Mouse (Mus musculus) forebrain, embryonic 12.5 days (tissue): ENCODE results near the gene Gm7030. TPM values are rescaled to one million over a fixed set of nuclear protein-coding genes. Genes with fewer than 3 reads are reported as not detected.
A peak's percentile ranks its signal among the peaks of the same experiment; 100 is the strongest.
"Not testable (repeated sequence)": the region's sequence is repeated elsewhere in the genome, so short reads cannot be mapped to it uniquely, and the experiment has no call there.

ENCODE experiments used
- ATAC-seq: fragments of 200-750 bp; cut with Nextera tagmentation; 2 replicates; pipeline ENCODE4 v1.8.0; 2017; ENCODE audit warnings: moderate TSS enrichment; ENCODE audit not compliant: low FRiP score
- H3K27ac ChIP-seq: fragments of 300-500 bp; sonication (generic); 2 replicates; pipeline ENCODE4 v1.5.1; 2016; ENCODE audit warnings: mild to moderate bottlenecking
- H3K27me3 ChIP-seq: fragments of 300-500 bp; sonication (generic); 2 replicates; pipeline ENCODE4 v1.6.1; 2016; ENCODE audit warnings: mild to moderate bottlenecking
- H3K36me3 ChIP-seq: fragments of 300-500 bp; sonication (generic); replicated peaks from 2 replicates; pipeline ENCODE4 v1.6.1; 2016; ENCODE audit warnings: mild to moderate bottlenecking
- H3K4me1 ChIP-seq: fragments of 300-500 bp; sonication (generic); 2 replicates; pipeline ENCODE4 v1.6.1; 2016
- H3K4me2 ChIP-seq: fragments of 300-500 bp; sonication (generic); 2 replicates; pipeline ENCODE4 v1.6.1; 2016; ENCODE audit warnings: mild to moderate bottlenecking, moderate library complexity
- H3K4me3 ChIP-seq: fragments of 300-500 bp; sonication (generic); replicated peaks from 2 replicates; pipeline ENCODE4 v1.5.1; 2016; ENCODE audit warnings: mild to moderate bottlenecking
- H3K9ac ChIP-seq: fragments of 300-500 bp; sonication (generic); 2 replicates; pipeline ENCODE4 v1.6.1; 2016; ENCODE audit warnings: mild to moderate bottlenecking
- H3K9me3 ChIP-seq: fragments of 300-500 bp; sonication (generic); 2 replicates; pipeline ENCODE4 v1.6.1; 2016
- WGBS: fragments of 180-500 bp; shearing (Covaris S2); methylation state at CpG from one replicate; pipeline ENCODE4 v1.1.7; 2016; 5-methylcytosine and 5-hydroxymethylcytosine counted together
- polyA plus RNA-seq: library from polyadenylated mRNA; unstranded; fragments of >200 nt; fragmentation: Nextera tagmentation; extraction: Ambion mirVana; gene quantifications from 2 replicates; pipeline ENCODE4 v1.2.1, GENCODE M21; 2016

Gene Gm7030
- polyA plus RNA-seq, 1 experiment from 2014 or later = not detected

DNA sequence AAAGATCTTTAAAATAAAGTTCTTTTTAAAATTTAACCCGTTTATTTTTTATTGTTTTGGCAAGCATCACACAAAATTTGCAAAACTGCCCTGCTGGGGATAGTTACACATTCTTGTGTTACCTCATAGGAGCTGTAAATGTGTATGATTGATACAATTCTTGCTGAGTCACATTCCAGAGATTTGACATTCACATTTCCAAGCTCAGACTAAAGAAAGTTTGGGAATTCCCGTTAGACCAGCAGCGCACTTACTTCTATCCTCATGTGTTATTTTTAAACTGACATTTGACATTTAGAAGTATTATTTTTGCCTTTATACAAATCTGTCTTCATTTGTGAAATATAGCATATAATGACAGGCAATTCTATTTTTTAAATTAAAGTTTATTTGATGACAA is 5.1 kb downstream of the Gm7030 start:
- not testable (repeated sequence) for H3K4me3 ChIP-seq, H3K9ac ChIP-seq, H3K4me2 ChIP-seq, H3K9me3 ChIP-seq, ATAC-seq, H3K4me1 ChIP-seq, H3K27ac ChIP-seq, H3K36me3 ChIP-seq
- WGBS = 82% methylated on average over 3 of the region's 3 CpGs
- H3K27me3 ChIP-seq = peaks cover 43% of the 10 kb centered on the region

DNA sequence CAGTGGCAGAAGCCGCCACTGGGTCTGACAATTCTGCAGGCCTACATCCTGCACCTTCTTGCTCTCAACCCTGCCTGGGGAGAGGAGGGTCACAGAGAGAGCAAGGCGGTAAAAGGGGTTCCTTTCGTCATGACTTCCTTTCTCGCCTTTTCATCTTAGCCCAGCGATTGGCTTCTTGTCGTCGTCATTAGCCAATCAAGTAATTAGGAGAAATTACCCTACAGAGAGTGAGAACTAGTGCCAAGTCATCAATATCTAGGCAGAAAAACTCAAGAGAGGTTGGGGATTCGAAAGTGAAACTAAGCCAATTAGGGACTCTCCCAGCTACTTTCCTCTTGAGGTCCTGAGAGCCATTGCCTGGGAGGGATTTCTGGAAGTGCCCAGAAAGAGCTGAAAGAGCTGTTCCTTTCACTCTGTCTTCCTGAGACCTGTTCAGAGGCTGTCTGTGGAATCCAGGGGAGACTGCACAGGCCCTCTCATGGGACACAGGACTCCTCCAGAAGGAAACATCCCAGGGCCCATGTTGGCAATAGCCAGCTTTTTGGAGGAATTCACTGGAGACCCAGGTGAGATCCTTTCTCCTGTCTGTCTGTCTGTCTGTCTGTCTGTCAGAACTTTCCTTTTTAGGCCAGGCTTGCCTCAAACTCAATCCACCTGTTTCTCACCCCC is 7.7 kb downstream of the Gm7030 start, which contains the start of gene Gm19684:
Gene Gm19684 (plus strand): TSS at position 327 of the 669 bp plus-strand sequence.
- H3K4me1 ChIP-seq, ATAC-seq, H3K9me3 ChIP-seq, H3K27ac ChIP-seq, H3K36me3 ChIP-seq, H3K4me3 ChIP-seq, H3K9ac ChIP-seq: not testable (repeated sequence)
- WGBS = 5% methylated on average over 8 of the region's 8 CpGs
- H3K27me3 ChIP-seq = peaks cover 48% of the 10 kb centered on the region
- peak within 1 kb of the TSS; percentile 15; the same call in 1 of the 2 replicates for H3K4me2 ChIP-seq

DNA sequence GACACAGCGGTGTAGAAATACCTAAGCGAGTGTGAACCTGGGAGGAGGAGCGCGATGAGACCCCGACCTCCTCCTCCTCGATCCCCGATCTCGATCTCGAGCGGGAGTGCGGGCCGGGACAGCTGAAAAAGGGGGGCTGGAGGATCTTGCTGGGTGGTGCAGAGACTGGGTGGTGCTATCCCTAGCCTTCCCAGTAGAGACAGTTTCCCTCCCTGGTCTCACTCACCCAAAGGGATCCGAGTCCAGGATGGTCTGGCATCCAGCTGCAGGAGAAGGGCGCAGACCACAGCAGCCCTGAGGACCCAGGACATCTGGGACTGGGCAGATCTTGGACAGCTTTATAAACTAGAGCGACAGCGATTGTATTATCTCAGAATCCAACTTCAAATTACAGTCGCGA is 8.4 kb downstream of the Gm7030 start:
- not testable (repeated sequence) for H3K27ac ChIP-seq, H3K4me3 ChIP-seq, H3K9me3 ChIP-seq, H3K9ac ChIP-seq, H3K4me1 ChIP-seq, H3K36me3 ChIP-seq, ATAC-seq, H3K4me2 ChIP-seq
- peaks cover 48% of the 10 kb centered on the region for H3K27me3 ChIP-seq
- WGBS = 19% methylated on average over 18 of the region's 18 CpGs

DNA sequence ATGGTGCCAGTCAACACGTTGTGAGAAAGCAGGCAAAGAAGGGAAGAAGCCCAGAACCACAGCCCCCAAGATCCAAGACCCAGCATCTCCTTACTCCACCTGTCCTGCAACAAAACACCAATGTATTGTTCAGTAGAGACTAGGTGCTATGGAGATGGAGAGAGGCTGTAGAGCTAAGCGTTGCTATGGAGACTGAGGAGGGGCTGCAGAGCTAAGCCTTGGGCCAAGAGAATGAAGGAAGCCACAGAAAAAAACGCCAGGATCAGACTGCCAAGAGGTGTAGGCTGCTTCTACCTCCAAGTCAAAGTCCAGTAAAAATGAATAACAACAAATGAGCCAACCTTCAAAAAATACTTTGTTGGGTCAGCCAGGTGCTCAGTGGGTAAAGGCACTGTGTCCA is 12.7 kb downstream of the Gm7030 start:
- H3K4me2 ChIP-seq, H3K36me3 ChIP-seq, H3K4me3 ChIP-seq, H3K9ac ChIP-seq, ATAC-seq, H3K9me3 ChIP-seq, H3K27ac ChIP-seq, H3K4me1 ChIP-seq: not testable (repeated sequence)
- WGBS = 20% methylated on average over 3 of the region's 3 CpGs
- peaks cover 45% of the 10 kb centered on the region for H3K27me3 ChIP-seq

DNA sequence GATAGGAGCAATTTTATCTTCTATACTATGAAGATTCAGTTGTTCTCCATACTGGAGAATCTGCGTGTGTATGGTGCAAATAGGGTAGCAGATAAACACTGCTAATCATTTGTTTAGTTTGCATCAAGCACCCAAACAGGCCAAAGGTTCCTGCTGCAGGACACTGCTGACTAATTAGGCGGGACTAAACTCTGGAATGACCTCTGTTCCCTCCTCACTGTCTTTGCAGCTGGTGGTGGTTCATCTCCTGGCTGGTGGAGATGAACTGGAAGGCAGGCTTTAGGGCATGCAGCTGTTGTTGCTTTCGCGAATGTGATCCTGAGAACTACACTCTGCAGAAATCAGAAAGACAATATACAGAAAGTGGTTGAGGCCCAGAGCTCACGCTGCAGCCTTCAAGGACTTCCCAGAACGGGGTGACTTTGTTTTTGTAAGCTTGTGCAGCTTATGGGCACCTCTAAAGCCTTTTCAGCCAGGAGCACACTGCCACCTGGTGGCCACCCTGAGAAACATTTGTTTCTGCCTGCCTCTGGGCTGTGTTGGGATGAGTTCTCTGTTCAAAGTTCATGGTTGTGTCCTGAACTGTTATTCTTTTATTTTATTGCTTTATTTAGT is 15.1 kb downstream of the Gm7030 start:
- peak; percentile 66; the same call in 1 of the 2 replicates for ATAC-seq
- not testable (repeated sequence) for H3K27ac ChIP-seq, H3K9me3 ChIP-seq, H3K4me3 ChIP-seq, H3K9ac ChIP-seq, H3K4me1 ChIP-seq, H3K36me3 ChIP-seq, H3K4me2 ChIP-seq
- H3K27me3 ChIP-seq = peaks cover 45% of the 10 kb centered on the region
- WGBS = 19% methylated on average over 6 of the region's 6 CpGs

DNA sequence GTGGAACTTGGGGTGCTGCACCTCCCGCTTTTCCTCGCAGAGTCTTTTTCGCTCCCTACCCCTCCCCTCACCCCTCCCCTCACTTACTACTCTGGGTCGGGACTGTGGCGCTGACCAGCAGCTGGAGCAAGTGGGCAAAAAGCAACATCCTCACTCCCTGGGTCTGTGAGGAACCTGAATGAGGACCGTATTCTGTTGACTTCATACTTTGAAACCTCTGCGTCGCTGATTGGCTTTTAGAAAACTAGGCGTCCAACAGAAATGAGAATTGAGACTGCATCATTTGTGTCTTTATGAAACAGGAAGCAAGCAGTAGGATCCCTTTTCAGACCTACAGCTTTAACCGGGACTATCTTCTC is 17.7 kb downstream of the Gm7030 start:
- H3K9me3 ChIP-seq = not testable (repeated sequence)
- WGBS = 3% methylated on average over 10 of the region's 10 CpGs

DNA sequence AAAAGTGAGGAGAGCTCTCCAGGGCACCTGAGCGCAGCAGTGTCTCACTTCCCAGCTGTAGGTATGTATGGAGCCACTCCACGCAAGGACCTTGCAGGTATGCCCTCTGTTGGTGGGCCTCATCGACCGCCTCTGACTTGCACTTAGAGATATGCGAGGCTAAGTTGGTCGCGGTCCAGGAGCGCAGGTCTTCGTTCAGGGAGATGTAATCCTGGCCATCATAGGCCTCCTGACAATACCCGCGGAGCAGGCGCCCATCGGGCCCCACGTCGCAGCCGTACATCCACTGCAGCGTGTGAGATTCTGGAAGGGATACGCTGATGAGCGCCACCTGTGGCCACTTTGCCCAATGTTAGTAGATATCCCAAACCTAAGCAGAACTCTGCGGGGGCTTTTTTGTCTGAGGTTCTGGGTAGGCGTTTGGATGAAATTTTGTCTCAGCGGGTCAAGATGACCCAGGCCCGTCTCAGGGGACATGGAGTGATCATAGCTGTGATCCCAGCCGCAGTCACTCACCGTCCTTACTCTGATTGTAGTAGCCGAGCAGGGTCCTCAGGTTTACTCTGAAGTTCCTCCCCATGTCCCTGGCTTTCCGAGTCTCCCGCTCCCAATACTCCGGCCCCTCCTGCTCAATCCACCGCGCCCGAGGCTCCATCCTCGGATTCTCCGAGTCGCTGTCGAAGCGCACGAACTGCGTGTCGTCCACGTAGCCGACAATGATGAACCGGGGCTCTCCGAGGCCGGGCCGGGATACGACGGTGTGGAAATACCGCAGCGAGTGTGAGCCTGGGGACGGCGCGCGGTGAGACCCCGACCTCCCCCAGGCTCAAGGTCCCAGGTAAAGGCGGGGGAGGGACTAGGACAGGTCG is 18.4 kb downstream of the Gm7030 start:
- not testable (repeated sequence) for H3K9me3 ChIP-seq, H3K36me3 ChIP-seq, H3K27ac ChIP-seq, H3K4me1 ChIP-seq
- H3K4me2 ChIP-seq = peak overlapping the region; percentile 79
- WGBS = under 1% methylated on average over 57 of the region's 57 CpGs
- peak; percentile 61 for ATAC-seq
- H3K9ac ChIP-seq = peak overlapping the region; percentile 53
- H3K27me3 ChIP-seq = peaks cover 45% of the 10 kb centered on the region
- H3K4me3 ChIP-seq = peak overlapping the region; percentile 44

More for the DNA sequence above, 17.7 kb downstream of the Gm7030 start:
- H3K4me2 ChIP-seq = peak overlapping the region; percentile 79
- not testable (repeated sequence) for H3K36me3 ChIP-seq, H3K4me1 ChIP-seq, H3K27ac ChIP-seq
- peaks cover 45% of the 10 kb centered on the region for H3K27me3 ChIP-seq
- H3K4me3 ChIP-seq = peak overlapping the region; percentile 44
- 0 out of 2 replicates have a peak, but pooled peaks have one; percentile 46 for ATAC-seq
- H3K9ac ChIP-seq = peak overlapping the region; percentile 53

DNA sequence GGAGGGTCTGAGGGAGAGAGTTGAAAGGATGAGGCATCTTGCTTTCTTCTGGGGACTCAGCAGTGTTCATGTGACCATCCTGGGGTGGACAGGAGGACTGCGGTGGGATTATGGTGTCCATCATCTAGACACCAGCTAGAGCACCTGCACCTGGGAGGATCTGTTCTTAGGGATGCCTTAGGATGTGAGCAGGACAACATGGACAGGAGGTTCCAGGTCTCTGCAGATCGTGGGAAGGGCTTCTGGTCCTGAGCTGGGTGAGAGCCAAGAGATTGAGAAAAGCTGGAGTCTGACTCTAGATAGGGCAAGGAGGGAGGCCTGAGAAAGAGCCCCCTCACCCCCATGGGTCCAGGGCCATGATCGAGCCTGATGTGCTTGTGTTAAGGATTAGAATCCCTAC is 19.1 kb downstream of the Gm7030 start:
- Histone ChIP-seq H3K27me3 (peaks cover 44% of the 10 kb centered on the region), H3K4me3 (peak overlapping the region; percentile 14; the same call in 1 of the 2 replicates)
- ATAC-seq, H3K9me3 ChIP-seq, H3K4me2 ChIP-seq, H3K27ac ChIP-seq, H3K4me1 ChIP-seq, H3K9ac ChIP-seq, H3K36me3 ChIP-seq: not testable (repeated sequence)
- 60% methylated on average over 3 of the region's 3 CpGs for WGBS

DNA sequence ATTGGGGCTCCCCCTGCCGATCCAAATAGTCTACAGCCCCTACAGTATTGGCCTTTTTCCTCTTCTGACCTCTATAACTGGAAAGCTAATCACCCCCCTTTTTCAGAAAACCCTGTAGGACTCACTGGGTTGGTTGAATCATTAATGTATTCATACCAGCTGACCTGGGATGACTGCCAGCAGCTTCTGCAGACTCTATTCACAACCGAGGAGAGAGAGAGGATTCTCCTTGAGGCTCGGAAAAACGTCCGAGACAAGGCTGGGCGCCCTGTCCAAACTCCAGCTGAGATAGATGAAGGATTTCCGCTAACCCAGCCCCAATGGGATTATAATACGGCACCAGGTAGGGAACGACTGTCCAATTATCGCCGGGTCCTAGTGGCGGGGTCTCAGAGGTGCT is 27.1 kb downstream of the Gm7030 start:
- ATAC-seq, H3K27me3 ChIP-seq, H3K4me3 ChIP-seq, H3K27ac ChIP-seq, H3K4me2 ChIP-seq, H3K4me1 ChIP-seq, H3K9ac ChIP-seq, H3K9me3 ChIP-seq, H3K36me3 ChIP-seq: not testable (repeated sequence)
- 86% methylated on average over 12 of the region's 12 CpGs for WGBS

DNA sequence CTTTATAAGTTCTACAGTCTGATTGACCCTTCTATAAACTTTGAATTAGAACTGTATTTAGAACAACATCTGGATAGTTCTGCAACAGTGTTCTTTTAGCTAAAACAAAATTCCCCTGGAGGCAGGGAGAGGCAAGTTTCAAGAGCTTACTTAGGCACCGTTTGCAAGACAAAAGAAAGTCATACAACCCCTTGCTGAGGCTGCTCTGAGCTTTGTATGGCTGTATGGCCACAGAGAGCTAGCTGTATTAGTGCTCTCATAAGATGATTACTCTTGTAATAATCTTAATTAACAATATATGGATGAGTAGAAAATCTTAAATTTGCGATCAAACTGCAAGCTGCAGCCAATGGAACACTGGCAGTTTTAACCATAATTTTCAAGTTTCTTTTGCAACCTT is 29.6 kb downstream of the Gm7030 start:
- H3K36me3 ChIP-seq, H3K4me1 ChIP-seq, H3K27me3 ChIP-seq, H3K9ac ChIP-seq, H3K9me3 ChIP-seq, ATAC-seq, H3K4me3 ChIP-seq, H3K4me2 ChIP-seq, H3K27ac ChIP-seq: not testable (repeated sequence)
- WGBS = 40% methylated on average over 2 of the region's 2 CpGs

DNA sequence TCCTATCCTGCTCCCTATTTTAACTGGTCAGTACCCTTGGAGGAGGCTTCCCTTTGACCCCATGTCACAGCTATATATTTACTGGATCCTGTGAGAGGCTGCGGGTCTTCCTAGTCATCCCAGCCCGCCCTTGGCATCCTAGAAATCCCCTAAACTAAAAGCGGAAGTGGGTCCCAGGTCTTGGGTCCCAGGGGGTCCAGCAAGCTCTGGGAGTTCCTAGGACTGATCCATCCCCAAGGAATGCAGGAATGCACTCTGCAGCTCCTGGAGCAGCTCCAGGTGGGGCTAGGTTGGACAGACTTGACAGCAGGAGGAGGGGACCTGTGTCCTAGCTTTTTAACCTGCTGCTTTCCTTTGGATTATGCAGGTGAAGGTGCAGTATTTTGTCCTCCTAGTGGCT is 35.3 kb downstream of the Gm7030 start:
- H3K27me3 ChIP-seq = no peaks in the 10 kb centered on the region

DNA sequence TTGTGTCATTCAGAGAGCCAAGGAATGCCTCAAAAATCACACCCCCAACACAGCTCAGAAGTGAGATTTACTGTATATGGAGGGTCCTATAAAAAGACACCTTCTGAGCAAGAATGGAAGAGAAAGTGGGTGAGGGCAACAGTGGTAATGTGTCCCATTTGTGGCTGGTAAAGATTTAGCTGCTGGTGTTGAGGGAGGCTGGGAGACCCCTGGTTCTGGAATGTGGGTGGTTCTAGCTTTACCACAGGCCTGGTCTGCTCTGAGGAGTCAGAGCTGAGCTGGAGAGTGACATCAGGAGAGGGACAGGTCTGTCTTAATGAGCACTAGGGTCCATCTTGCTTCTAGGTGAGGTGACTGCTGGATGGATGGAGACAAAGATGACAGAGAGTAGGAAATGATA is 36.7 kb downstream of the Gm7030 start:
- H3K4me3 ChIP-seq, ATAC-seq: not testable (repeated sequence)

More for the DNA sequence above, 35.3 kb downstream of the Gm7030 start:
- WGBS = 21% methylated on average over 3 of the region's 3 CpGs
- H3K36me3 ChIP-seq = no peaks in the 10 kb centered on the region
- H3K4me1 ChIP-seq = no peaks in the 10 kb centered on the region
- H3K4me3 ChIP-seq = no peak overlapping the region
- no peak overlapping the region for H3K9ac ChIP-seq
- H3K27ac ChIP-seq = no peak overlapping the region
- no peaks in the 10 kb centered on the region for H3K9me3 ChIP-seq
- H3K4me2 ChIP-seq = no peak overlapping the region
- no peak for ATAC-seq

More for the DNA sequence above, 36.7 kb downstream of the Gm7030 start:
- H3K4me2 ChIP-seq, H3K9me3 ChIP-seq, H3K27ac ChIP-seq, H3K36me3 ChIP-seq, H3K4me1 ChIP-seq, H3K9ac ChIP-seq, H3K27me3 ChIP-seq: not testable (repeated sequence)
